Comparison of ENCODE assay signal across 8 mouse cellular contexts in the genomic region with DNA sequence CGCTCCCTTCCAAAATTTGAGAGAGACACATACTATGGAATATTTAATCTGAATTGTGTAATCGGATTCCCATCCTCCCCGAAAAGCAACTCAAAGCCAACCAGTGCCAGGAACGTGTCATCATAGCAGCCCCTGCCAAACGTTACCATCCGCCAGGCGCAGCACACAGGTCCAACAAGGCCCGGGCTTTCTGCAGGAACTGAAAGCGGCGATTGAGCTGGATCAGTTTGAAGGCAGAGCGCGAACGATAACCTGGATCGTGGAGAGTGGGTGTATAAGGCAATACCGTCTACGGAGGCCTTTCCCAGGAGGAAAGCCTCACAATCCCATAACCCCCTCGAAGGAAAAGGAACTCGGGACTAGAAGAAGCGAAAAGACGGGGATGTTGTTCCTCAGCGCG. TPM values are rescaled to one million over a fixed set of nuclear protein-coding genes. Genes with fewer than 3 reads are reported as not detected.
DNase-seq lines count a peak whose midpoint lies in the region; ATAC-seq and TF ChIP-seq lines count a peak whose summit lies in the region.

No protein-coding gene starts in this region.

- H3K27ac ChIP-seq in kidney, adult 2 months (ENCODE audit: insufficient read depth, low read depth, low read length): no peak overlapping the region
- H3K27ac ChIP-seq in forebrain, embryonic 15.5 days (replicated peaks): peak overlapping the region; percentile 82; the same call in 1 of the 2 replicates
- peak overlapping the region; percentile 85 for H3K27ac ChIP-seq in liver, embryonic 15.5 days (replicated peaks)

- H3K4me1 ChIP-seq in kidney, adult 2 months (ENCODE audit: control insufficient read depth, insufficient read depth, low read length): no peaks in the 10 kb centered on the region
- peaks cover 25% of the 10 kb centered on the region for H3K4me1 ChIP-seq in forebrain, embryonic 15.5 days
- peaks cover 35% of the 10 kb centered on the region for H3K4me1 ChIP-seq in liver, embryonic 15.5 days (replicated peaks)

- H3K9me3 ChIP-seq in forebrain, embryonic 15.5 days: no peaks in the 10 kb centered on the region
- H3K9me3 ChIP-seq in liver, embryonic 15.5 days (replicated peaks): no peaks in the 10 kb centered on the region

- H3K27me3 ChIP-seq in kidney, adult 2 months (replicated peaks; ENCODE audit: control insufficient read depth, insufficient read depth, low read length): no peaks in the 10 kb centered on the region
- no peaks in the 10 kb centered on the region for H3K27me3 ChIP-seq in forebrain, embryonic 15.5 days
- no peaks in the 10 kb centered on the region for H3K27me3 ChIP-seq in liver, embryonic 15.5 days

- peak overlapping the region; percentile 95 for H3K9ac ChIP-seq in forebrain, embryonic 15.5 days (replicated peaks)
- H3K9ac ChIP-seq in liver, embryonic 15.5 days: peak overlapping the region; percentile 89

- WGBS in kidney, adult 2 months: 1% methylated on average over 22 of the region's 22 CpGs
- WGBS in forebrain, embryonic 15.5 days: 2% methylated on average over 22 of the region's 22 CpGs
- WGBS in liver, embryonic 15.5 days (ENCODE audit: insufficient replicate concordance): 2% methylated on average over 22 of the region's 22 CpGs

- peak; percentile 3; the same call in 1 of the 2 replicates for ATAC-seq in forebrain, embryonic 15.5 days (replicated peaks)
- ATAC-seq in liver, embryonic 15.5 days (ENCODE audit: insufficient read depth): no peak

- no peak for TF ChIP-seq POLR2A in kidney, adult 2 months (IDR thresholded peaks at IDR 0.05; ENCODE audit: low read depth, low read length)

- no peak for DNase-seq in kidney, adult 2 months
- DNase-seq in kidney, adult 8-10 months: no peak
- peak; percentile 56 for DNase-seq in MN1 (ENCODE audit: low spot score)
- DNase-seq in spleen, postnatal 36 days (ENCODE audit: low spot score in 2 of 2): no peak
- DNase-seq in gastrocnemius, postnatal 25 days: no peak
- no peak for DNase-seq in lung, postnatal 4 days

- no peaks in the 10 kb centered on the region; the same call in 1 of the 2 replicates for H3K36me3 ChIP-seq in kidney, adult 2 months (ENCODE audit: control insufficient read depth, insufficient read depth, low read length)
- H3K36me3 ChIP-seq in forebrain, embryonic 15.5 days: peaks cover 51% of the 10 kb centered on the region
- peaks cover 70% of the 10 kb centered on the region for H3K36me3 ChIP-seq in liver, embryonic 15.5 days (replicated peaks)

- peak overlapping the region; percentile 96 for H3K4me2 ChIP-seq in forebrain, embryonic 15.5 days (replicated peaks)
- H3K4me2 ChIP-seq in liver, embryonic 15.5 days: peak overlapping the region; percentile 90

- H3K4me3 ChIP-seq in kidney, adult 2 months (ENCODE audit: insufficient read depth, low read depth, low read length): peak overlapping the region; percentile 73
- H3K4me3 ChIP-seq in forebrain, embryonic 15.5 days: peak overlapping the region; percentile 92
- peak overlapping the region; percentile 88 for H3K4me3 ChIP-seq in liver, embryonic 15.5 days (replicated peaks)

- no peak for TF ChIP-seq CTCF in kidney, adult 2 months (conservative IDR thresholded peaks at IDR 0.05; ENCODE audit: insufficient read depth, insufficient read length, low read depth, low read length)

RNA-seq across cellular contexts. Expression of a gene that starts 0.7 kb away (rescaled TPM):
- polyA plus RNA-seq in kidney, adult 2 months (2012; rRNA removed): 11.7 TPM in 2 replicates
- 39.2 and 39.7 TPM in 2 replicates for polyA plus RNA-seq in forebrain, embryonic 15.5 days (2015; fragmentation: Nextera tagmentation; extraction: Ambion mirVana)
- polyA plus RNA-seq in liver, embryonic 15.5 days (2015; fragmentation: Nextera tagmentation; extraction: Ambion mirVana): 30.2 and 30.4 TPM in 2 replicates
- total RNA-seq in gastrocnemius, postnatal 25 days (2021): 10 to 100 TPM; 19.4 to 21.9 TPM

RNA-seq across cellular contexts. Expression of a gene that starts 0.8 kb away (rescaled TPM):
- polyA plus RNA-seq in kidney, adult 2 months (2012; rRNA removed): 52.5 and 66.9 TPM in 2 replicates
- polyA plus RNA-seq in forebrain, embryonic 15.5 days (2015; fragmentation: Nextera tagmentation; extraction: Ambion mirVana): 274 and 283 TPM in 2 replicates
- 128 and 131 TPM in 2 replicates for polyA plus RNA-seq in liver, embryonic 15.5 days (2015; fragmentation: Nextera tagmentation; extraction: Ambion mirVana)
- 100 to 1,000 TPM; 126 to 130 TPM for total RNA-seq in gastrocnemius, postnatal 25 days (2021)

RNA-seq across cellular contexts. Expression of a gene that starts 17.6 kb away (rescaled TPM):
- polyA plus RNA-seq in kidney, adult 2 months (2012; rRNA removed): 70.0 and 77.9 TPM in 2 replicates
- 12.7 and 13.2 TPM in 2 replicates for polyA plus RNA-seq in forebrain, embryonic 15.5 days (2015; fragmentation: Nextera tagmentation; extraction: Ambion mirVana)
- polyA plus RNA-seq in liver, embryonic 15.5 days (2015; fragmentation: Nextera tagmentation; extraction: Ambion mirVana): 26.7 and 26.8 TPM in 2 replicates
- total RNA-seq in gastrocnemius, postnatal 25 days (2021): 10 to 100 TPM; 10.3 to 16.6 TPM

RNA-seq across cellular contexts. Expression of a gene that starts 21.3 kb away (rescaled TPM):
- polyA plus RNA-seq in kidney, adult 2 months (2012; rRNA removed): 0.02 and 0.03 TPM in 2 replicates
- polyA plus RNA-seq in forebrain, embryonic 15.5 days (2015; fragmentation: Nextera tagmentation; extraction: Ambion mirVana): 0.08 and 0.10 TPM in 2 replicates
- polyA plus RNA-seq in liver, embryonic 15.5 days (2015; fragmentation: Nextera tagmentation; extraction: Ambion mirVana): 0.09 and 0.12 TPM in 2 replicates
- total RNA-seq in gastrocnemius, postnatal 25 days (2021): under 1 TPM in 1 of 2 experiments, not detected in 1; 0.08 TPM

RNA-seq across cellular contexts. Expression of a gene that starts 38.4 kb away (rescaled TPM):
- polyA plus RNA-seq in kidney, adult 2 months (2012; rRNA removed): 8.3 and 10.0 TPM in 2 replicates
- polyA plus RNA-seq in forebrain, embryonic 15.5 days (2015; fragmentation: Nextera tagmentation; extraction: Ambion mirVana): 102 and 103 TPM in 2 replicates
- polyA plus RNA-seq in liver, embryonic 15.5 days (2015; fragmentation: Nextera tagmentation; extraction: Ambion mirVana): 21.3 and 22.4 TPM in 2 replicates
- total RNA-seq in gastrocnemius, postnatal 25 days (2021): 10 to 100 TPM; 20.2 to 20.7 TPM
